Mouse (Mus musculus): ENCODE results near the gene AI597479.
A peak's percentile ranks its signal among the peaks of the same experiment; 100 is the strongest.

Gene AI597479

GRCm38 (mm10) chr1:43098031-43098984, at the start of gene AI597479, which contains the start of gene Tgfbrap1:
Gene AI597479 (plus strand): TSS chr1:43098710.
Gene Tgfbrap1 (minus strand): TSS chr1:43098637.
- peak; percentile 71 for DNase-seq (ENCODE audit: low read depth, low spot score)

DNA sequence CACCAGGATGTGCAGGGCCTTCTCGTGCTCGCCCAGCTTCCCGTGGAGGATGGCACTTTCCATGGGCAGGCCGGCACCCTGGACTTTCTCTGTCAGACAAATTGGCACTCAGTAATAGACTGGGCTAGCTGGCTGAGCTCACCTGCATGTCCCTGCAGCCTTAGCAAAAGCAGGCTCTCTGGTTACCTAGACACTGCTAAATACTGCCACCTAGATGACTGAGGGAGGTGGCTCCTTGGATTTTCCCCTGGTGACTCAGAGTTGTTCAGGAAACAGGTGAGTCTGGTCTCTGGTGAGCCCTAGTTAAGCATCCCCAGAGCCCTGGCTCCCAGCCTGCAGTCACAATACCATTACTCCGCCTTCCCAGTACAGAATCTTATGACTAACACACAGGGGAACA, 46.6 kb upstream of the AI597479 start:
- DNase-seq (ENCODE audit: low read depth, low spot score), result no peak

DNA sequence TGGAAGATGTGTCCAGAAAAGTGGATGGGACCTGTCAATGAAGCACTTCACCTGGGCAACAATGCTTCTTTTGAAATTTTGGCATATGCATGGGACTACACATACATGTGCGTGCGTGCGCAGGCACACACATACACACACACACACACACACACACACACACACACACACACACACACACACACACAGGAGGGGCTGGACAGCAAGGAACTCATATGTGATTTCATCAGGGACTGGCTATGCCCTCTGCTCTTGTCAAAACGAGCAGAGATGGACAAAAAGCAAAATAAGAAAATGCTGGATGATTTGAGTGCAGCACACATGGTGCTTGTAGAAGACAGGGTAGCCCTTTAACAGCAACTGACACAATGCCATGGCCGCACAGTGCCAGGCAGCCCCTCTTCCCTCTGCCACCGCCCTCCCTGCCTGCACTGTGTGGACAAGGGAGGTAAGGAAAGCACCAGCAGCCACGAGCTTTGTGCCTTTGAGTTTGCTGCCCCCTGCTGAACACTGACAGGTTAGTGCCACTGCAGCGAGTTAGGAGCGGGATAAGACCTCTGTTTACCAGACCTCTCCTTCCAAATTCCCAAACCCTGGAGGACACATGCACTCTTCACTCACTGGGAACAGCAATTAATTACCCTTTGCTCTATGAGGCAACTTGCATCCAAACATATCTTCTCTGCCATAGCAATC, 32.7 kb upstream of the AI597479 start:
- no peak for DNase-seq (ENCODE audit: low read depth, low spot score)

DNA sequence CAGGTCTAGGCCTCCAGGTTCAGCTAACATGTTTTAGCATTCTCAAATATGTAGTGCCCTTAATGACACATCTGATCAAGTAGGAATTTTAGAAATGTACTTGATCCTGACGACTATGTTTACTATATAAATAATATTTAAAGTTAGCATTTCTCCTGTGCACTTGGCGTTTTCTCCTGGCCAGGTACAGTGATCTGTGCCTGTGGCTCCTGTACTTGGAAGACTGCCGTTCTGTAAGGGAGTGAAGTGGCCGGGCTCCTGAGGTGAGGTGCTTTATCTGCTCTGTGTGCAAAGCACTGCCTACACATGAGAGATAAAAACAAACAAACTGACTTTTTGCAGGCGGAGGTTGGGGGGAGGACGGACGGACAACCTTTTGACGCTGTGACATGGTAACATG, 31.9 kb upstream of the AI597479 start:
- no peak for DNase-seq (ENCODE audit: low read depth, low spot score)

DNA sequence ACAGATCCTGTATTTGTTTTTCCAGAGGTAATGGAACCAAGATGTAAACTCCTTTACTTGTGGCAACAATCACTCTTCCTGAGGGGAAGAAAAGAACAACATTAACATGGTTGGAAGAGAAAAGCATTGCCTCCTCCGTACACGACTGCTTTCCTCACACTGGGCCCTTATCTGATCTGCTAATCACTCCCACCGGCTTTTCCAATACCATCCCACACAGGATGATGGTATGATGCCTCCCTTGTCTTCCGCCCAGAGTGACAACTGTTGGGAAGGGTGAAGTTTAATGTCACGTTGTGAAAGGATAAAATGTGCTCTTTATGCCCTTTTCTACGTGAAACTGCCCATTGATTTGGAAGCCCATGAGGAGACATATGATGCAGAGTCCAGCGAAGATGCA, 31.0 kb upstream of the AI597479 start:
- no peak for DNase-seq (ENCODE audit: low read depth, low spot score)

- DNase-seq (ENCODE audit: low read depth, low spot score), result no peak
Measured at GRCm38 (mm10) chr1:43070726-43071125, 27.8 kb upstream of the AI597479 start.

GRCm38 (mm10) chr1:43072028-43072427, 26.5 kb upstream of the AI597479 start:
- no peak for DNase-seq (ENCODE audit: low read depth, low spot score)

- DNase-seq (ENCODE audit: low read depth, low spot score), result no peak
Measured at GRCm38 (mm10) chr1:43072561-43072960, 25.9 kb upstream of the AI597479 start.

DNA sequence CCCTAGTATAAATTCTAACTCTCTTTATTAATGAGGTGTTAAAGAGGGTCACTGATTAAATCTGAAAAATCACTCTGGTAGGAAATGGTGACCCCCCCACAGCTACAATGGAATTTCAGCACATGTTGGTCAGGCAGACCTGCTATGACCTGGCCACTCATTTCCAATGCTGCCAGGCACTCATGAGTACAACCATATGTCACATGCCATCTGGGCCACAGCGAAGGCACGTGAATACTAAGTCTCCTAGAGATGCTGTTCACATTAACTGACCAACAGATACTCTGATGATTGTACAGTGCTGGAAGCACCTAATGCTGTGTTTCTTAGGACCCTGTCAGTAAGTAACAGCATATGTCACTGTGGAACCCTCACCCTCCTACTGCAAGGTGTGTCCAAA, 23.7 kb upstream of the AI597479 start:
- no peak for DNase-seq (ENCODE audit: low read depth, low spot score)

GRCm38 (mm10) chr1:43078124-43078523, 20.4 kb upstream of the AI597479 start:
- DNase-seq (ENCODE audit: low read depth, low spot score), result no peak

DNA sequence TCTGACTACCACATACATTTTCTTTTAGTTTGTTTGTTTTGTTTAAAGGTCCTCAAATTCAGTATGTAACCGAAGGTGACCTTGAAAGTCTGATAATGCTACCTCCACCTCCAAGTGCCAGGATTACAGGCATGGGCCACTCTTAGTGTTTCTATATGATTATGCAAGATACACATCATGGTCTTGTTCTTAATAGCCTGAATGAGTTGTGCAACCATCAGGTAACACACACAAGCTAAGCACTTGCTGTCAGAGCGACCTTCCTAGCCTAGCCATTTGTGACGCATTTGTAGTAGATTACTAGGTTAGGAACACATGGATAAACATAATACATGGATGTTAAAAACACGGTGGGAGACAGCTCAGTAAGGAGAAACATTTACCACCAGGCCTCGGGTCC, 15.6 kb upstream of the AI597479 start:
- DNase-seq (ENCODE audit: low read depth, low spot score), result no peak

DNA sequence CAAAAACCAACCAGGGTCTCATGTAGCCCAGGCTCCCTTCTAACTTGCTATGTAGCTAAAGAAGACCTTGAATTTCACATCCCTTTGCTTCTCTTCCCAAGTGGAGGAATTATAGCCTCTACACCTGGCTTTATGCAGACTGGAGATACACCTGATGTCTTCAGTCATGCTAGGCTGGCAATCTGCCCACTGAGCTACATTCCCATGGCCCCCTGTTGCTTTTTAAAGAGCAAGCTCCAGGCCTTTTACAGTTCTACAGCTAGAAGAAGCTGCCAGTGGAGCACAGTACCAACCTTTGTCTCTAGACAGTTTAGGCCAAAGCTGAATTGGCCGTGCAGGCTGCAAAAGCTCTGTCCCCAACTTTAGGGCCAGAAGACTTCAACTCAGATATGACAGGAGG, 8.1 kb upstream of the AI597479 start:
- DNase-seq (ENCODE audit: low read depth, low spot score), result no peak

DNA sequence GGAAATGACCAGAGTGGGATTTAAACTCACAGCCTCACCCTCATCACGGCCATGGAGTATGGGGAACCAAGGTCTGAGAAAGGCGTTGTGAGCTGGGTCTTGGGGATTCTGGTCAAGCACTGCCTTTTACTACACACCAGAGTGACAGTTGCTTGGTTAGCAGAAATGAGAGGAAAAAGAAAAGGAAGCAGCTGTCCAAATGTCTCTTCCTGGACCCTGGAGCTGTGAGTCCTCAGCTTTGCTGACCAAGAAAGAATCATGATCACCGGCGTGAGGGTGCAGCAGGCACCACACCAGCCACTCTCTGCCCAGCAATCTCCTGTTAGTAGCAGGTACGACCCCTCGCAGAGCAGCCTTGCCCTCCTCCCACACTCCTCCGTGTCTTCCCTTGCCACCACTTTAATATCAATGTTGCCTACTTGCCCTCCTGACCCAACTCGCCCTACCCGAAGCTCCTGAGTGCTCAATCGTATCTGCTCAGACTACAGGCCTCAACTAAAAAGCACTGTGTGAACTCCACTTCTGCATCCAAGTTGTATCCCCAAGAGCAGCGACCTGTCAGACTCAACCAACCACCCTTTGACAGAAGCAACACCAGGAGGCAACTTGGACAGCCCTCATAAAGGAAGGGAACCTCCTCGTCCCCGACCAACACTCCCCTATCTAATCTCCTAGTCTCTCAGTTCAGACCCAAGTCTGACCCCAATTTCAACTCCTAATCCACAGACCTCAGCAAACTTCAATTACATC, 7.0 kb upstream of the AI597479 start:
- no peak for DNase-seq (ENCODE audit: low read depth, low spot score)

DNA sequence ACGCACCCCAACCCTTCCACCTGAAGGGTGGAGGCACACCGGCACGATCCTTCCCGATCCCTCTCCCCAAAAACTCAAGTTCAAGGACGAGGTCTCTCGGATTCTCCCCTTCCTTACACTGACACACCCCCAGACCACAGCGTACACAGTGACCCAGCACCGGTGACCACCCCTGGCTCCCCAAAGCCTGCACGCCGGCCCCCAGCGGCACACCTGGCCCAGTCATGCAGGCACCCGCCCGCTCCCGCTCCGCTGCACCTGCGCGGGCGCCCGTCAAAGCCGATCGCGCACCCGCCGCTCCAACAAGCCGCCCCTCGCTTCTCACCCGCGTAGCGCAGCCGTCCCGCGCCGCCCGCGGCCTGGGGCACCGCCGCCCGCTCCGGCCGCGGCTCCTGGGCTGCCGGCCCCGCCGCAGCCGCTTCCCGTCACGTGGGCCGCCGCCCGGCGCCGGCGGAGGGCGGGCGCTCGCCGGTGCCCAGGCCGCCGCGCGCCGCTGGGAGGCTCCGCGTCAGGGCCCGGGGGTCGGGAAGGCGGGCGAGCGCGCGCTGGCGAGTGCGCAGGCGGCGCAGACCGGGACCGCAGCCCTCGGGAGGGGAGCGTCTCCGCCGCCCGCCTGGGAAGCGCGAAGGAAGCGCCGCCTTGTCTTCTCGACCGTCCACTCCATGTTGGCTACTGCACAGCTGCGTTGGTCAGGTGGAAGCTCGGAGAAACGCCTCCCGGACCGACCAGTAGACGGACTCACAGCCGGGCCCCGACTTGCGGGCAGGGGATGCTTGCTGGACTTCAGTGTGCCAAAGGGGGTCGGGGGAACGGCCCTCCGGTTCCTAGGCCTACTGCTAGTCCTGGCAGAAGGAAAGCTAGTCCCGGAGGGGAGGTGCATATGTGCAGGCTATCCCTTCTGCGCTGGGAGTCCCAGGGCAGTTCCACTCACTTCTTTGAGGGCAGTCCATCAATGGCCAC, 6.2 kb upstream of the AI597479 start:
- DNase-seq (ENCODE audit: low read depth, low spot score), result peak; percentile 58

DNA sequence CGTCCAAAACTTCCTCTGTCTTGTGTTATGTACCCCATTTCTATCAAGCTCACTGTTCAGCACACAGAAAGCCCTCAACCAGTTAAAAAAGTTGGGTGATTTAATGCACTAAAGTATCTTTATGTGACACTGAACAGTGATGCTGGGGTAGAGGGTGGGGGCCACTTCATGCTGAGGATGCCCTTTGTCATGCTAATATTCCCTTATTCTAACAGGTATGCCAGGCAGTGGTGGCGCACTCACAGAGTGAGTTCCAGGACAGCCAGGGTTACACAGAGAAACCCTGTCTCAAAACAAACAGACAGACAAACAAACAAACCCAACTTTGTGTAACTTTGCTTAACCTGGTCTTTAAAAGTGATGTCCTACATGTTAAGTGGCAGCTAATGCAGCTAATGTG, 4.3 kb upstream of the AI597479 start:
- no peak for DNase-seq (ENCODE audit: low read depth, low spot score)

DNA sequence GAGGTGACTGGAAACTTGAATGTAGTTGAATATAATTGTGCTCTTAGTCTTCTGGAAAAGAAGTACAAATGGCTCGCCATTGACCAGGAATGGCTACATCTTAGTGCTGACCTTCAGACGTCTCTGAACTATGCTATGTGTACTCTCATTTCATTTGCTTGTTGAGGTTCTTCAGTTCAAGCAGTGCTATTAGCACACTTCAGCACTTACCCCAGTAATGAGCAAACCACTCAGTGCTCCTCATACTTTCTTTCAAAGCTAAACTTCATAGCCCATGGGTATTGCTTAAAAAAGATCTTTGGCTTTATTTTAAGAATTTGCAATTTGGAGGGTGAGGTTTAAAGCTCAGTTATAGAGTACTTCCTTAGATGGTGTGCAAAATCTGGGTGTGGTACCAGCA, 10.2 kb downstream of the AI597479 start:
- no peak for DNase-seq (ENCODE audit: low read depth, low spot score)

- no peak for DNase-seq (ENCODE audit: low read depth, low spot score)
Measured at GRCm38 (mm10) chr1:43110556-43110955, 12.0 kb downstream of the AI597479 start.

DNA sequence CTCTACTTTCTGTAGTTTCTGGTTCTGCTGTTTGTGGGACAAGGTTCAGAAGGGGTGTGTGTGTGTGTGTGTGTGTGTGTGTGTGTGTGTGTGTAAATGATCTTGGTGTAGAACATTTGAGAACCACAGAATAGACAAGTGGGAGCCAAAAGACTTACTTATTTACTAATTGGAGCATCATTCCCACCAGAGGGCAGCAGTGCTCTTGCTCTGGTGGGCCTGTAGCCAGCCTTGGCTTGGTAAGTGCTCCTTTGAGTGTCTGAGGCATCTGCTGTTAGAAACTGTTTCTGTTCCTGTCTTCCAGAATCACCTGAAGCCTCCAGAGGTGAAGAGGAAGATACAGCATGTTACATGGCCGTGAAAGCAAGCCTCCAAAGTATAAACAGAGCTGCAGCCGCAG, 14.4 kb downstream of the AI597479 start:
- peak; percentile 42 for DNase-seq (ENCODE audit: low read depth, low spot score)

DNA sequence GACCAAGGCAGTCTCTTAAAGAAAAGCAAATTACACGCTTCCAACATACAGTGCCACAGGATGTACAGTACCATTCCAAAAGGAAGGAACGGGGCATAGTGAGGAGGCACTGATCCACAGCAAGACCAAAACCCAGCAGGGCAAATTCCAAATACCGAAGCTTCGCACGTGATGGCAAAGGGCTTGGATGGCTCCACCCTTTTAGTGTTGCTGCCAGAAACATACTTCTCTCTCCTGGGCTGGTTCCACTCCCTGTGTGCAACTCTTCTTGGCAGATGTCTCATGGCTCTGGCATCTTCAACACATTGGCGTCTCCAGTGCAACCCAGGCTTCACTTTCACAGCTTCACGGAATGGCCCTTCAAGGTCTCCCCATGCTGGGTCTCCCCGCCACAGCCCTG, 18.9 kb downstream of the AI597479 start:
- DNase-seq (ENCODE audit: low read depth, low spot score), result no peak

GRCm38 (mm10) chr1:43120950-43121349, 22.4 kb downstream of the AI597479 start:
- no peak for DNase-seq (ENCODE audit: low read depth, low spot score)

DNA sequence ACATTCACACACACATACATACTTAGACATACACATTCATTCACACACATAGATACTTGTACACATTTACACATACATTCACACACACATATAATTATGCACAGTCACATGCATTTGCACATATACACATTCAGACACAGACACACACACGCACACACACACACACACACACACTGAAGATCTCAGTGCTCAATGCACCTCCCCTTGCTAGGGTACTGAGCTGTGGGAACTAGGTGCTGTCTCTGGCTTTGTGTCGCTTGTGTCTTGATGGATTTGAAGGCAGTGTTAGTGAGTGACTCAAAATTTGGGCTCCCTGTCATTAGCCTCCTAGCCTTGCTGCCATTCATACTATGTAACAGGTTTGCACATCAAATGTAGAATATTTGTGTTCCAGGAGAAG, 24.1 kb downstream of the AI597479 start:
- DNase-seq (ENCODE audit: low read depth, low spot score), result no peak
